Mouse (Mus musculus) thymus, adult 2 months (tissue): Measurements from ENCODE around the gene Shisa8.

Source experiments
- CTCF ChIP-seq: fragments of 200-500 bp; IDR thresholded peaks from 2 replicates; pipeline ENCODE4 v1.5.1; 2012; ENCODE audit warnings: mild to moderate bottlenecking, control low read depth, low read length, moderate library complexity, borderline replicate concordance; ENCODE audit not compliant: control insufficient read depth, poor library complexity, insufficient read depth; ENCODE audit errors: extremely low read depth
- POLR2A ChIP-seq: fragments of 200-500 bp; IDR thresholded peaks from 2 replicates; pipeline ENCODE4 v1.6.1; 2012; ENCODE audit warnings: mild to moderate bottlenecking, low read length, control low read depth, moderate library complexity; ENCODE audit not compliant: control insufficient read depth, poor library complexity, insufficient read depth; ENCODE audit errors: extremely low read depth

DNA sequence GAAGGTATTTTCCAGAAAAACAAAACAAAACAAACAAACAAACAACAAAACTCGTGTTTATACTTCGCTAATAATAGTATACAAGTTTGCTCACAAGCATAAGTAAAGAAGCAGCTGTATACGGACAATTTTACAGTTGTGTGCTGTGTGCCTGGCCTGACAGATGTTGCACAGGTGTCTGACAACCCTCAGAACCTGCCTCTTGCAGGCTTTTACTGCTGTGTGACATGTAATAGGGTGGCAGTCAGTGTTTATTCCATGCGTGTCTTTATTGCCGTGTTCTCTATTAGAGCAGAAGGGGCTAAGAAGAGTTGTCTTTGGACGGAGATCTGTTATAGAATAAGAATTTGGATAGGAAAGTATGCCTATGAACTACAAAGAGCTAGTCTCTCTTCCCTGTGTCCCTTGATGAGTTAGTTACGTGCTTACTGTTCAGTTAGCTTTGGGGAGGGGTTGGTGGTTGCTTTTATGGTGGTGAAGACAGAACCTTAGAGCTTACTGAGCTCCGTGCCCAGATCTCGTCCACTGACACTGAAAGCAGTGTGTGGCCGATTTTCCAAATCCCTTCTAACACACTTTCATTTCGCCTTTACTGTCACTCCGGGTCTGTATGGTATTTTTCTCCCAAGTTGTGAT is 50.5 kb downstream of the Shisa8 start:
- no peak for TF ChIP-seq CTCF
- TF ChIP-seq POLR2A = no peak
